Mouse (Mus musculus): Measurements from ENCODE around the gene Fdps. TPM values are rescaled to one million over a fixed set of nuclear protein-coding genes. Genes with fewer than 3 reads are reported as not detected.

Fdps gene
- polyA plus RNA-seq, 1 experiment from 2014 or later: 247 TPM

- H3K27ac ChIP-seq: no peak overlapping the region
- H3K4me1 ChIP-seq (replicated peaks): peaks cover 7% of the 10 kb centered on the region
- peak overlapping the region; percentile 59 for H3K4me2 ChIP-seq
- peaks cover 27% of the 10 kb centered on the region for H3K27me3 ChIP-seq
- no peak overlapping the region for H3K9ac ChIP-seq (replicated peaks)
- WGBS: 59% methylated on average over 4 of the region's 4 CpGs
- peak overlapping the region; percentile 36 for H3K4me3 ChIP-seq (replicated peaks)
- H3K9me3 ChIP-seq: no peaks in the 10 kb centered on the region
- ATAC-seq (ENCODE audit: insufficient number of reproducible peaks, insufficient read depth, low FRiP score, low TSS enrichment, low read depth): no peak
- H3K36me3 ChIP-seq: no peaks in the 10 kb centered on the region
Observed at GRCm38 (mm10) chr3:89131816-89132215, 30.1 kb upstream of the Fdps start.

DNA sequence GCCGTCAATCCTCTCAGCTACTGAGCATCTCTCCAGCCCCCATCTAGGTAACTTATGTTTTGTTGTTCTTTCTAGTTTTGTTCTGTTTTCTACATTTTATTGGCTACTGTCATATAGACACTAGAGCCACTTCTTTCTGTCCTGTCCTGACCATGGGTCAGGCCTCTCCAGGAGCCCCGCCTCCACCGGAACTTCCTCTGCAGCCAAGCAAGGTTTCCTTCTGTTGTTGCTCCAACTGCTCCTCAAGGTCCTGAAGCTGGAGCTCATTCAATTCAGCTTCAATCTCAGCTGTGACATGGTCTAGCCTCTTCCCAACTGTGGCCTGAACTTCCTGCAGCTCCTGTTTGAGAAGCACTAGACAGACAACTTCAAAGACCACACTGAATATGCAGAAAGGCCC is 28.1 kb upstream of the Fdps start:
- no peak overlapping the region for H3K27ac ChIP-seq
- H3K4me1 ChIP-seq (replicated peaks): peaks cover 7% of the 10 kb centered on the region
- H3K9me3 ChIP-seq: no peaks in the 10 kb centered on the region
- WGBS: 96% methylated on average over 3 of the region's 3 CpGs
- H3K36me3 ChIP-seq: no peaks in the 10 kb centered on the region
- H3K9ac ChIP-seq (replicated peaks): no peak overlapping the region
- H3K4me3 ChIP-seq (replicated peaks): no peak overlapping the region
- peaks cover 23% of the 10 kb centered on the region for H3K27me3 ChIP-seq
- ATAC-seq (ENCODE audit: insufficient number of reproducible peaks, insufficient read depth, low FRiP score, low TSS enrichment, low read depth): no peak
- H3K4me2 ChIP-seq: no peak overlapping the region

- Histone ChIP-seq H3K27ac (no peak overlapping the region), H3K9me3 (no peaks in the 10 kb centered on the region), H3K27me3 (no peaks in the 10 kb centered on the region), H3K4me3 (replicated peaks) (no peak overlapping the region), H3K4me1 (replicated peaks) (no peaks in the 10 kb centered on the region), H3K36me3 (no peaks in the 10 kb centered on the region), H3K9ac (replicated peaks) (no peak overlapping the region), H3K4me2 (no peak overlapping the region)
- WGBS: 93% methylated on average over 3 of the region's 3 CpGs
- ATAC-seq (ENCODE audit: insufficient number of reproducible peaks, insufficient read depth, low FRiP score, low TSS enrichment, low read depth): no peak
Observed at GRCm38 (mm10) chr3:89125981-89126380, 24.2 kb upstream of the Fdps start.

DNA sequence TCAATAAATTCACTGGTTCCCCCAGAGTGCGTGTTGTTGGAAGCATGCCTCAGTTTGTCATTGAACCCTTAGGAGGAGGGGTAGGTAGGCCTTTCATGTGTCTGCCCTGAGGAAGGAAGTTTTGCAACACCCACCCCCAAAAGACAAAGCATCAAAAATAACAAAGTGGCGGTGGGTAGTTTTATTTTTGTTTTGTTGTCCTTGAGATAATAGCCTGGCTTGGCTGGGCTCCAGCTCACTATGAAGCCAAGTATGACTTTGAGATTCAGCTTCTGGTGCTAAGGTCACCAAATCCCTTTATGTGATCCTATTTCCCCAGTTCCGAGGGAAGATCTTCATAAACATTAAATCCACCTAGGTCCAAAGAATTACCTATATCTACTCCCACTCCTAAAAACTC is 22.5 kb upstream of the Fdps start:
- Histone ChIP-seq H3K4me3 (replicated peaks) (no peak overlapping the region), H3K9ac (replicated peaks) (no peak overlapping the region), H3K9me3 (no peaks in the 10 kb centered on the region), H3K27ac (no peak overlapping the region), H3K27me3 (no peaks in the 10 kb centered on the region), H3K4me2 (no peak overlapping the region), H3K4me1 (replicated peaks) (no peaks in the 10 kb centered on the region), H3K36me3 (no peaks in the 10 kb centered on the region)
- ATAC-seq (ENCODE audit: insufficient number of reproducible peaks, insufficient read depth, low FRiP score, low TSS enrichment, low read depth): no peak
- 79% methylated on average over 3 of the region's 3 CpGs for WGBS

DNA sequence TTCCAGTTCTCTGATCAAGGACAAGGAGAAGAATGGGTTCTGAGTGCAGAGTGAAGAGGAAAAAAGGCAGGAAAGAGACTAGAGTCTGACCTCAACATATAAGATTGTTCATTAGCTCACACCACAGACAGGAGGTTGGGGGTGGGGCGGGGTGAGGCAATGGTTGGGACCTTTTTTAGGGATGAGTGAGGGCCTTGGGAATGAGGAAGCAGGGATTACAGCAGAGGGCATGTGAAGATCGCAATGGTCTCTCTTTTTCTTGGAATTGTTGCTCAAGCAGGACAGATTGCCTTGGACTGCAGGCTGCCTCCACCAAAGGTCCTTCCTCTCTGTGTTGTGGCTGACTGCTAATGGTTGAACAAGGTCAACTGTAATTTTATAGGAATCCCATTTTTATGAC is 21.6 kb upstream of the Fdps start:
- no peaks in the 10 kb centered on the region for H3K4me1 ChIP-seq (replicated peaks)
- no peaks in the 10 kb centered on the region for H3K36me3 ChIP-seq
- H3K9ac ChIP-seq (replicated peaks): no peak overlapping the region
- no peak overlapping the region for H3K4me3 ChIP-seq (replicated peaks)
- no peak overlapping the region for H3K27ac ChIP-seq
- no peaks in the 10 kb centered on the region for H3K9me3 ChIP-seq
- WGBS: 74% methylated on average over 2 of the region's 2 CpGs
- H3K4me2 ChIP-seq: no peak overlapping the region
- ATAC-seq (ENCODE audit: insufficient number of reproducible peaks, insufficient read depth, low FRiP score, low TSS enrichment, low read depth): no peak
- H3K27me3 ChIP-seq: no peaks in the 10 kb centered on the region

- Histone ChIP-seq H3K27ac (no peak overlapping the region), H3K36me3 (no peaks in the 10 kb centered on the region), H3K4me1 (replicated peaks) (no peaks in the 10 kb centered on the region), H3K27me3 (no peaks in the 10 kb centered on the region), H3K4me3 (replicated peaks) (no peak overlapping the region), H3K9me3 (no peaks in the 10 kb centered on the region), H3K9ac (replicated peaks) (no peak overlapping the region), H3K4me2 (no peak overlapping the region)
- no peak for ATAC-seq (ENCODE audit: insufficient number of reproducible peaks, insufficient read depth, low FRiP score, low TSS enrichment, low read depth)
- 5% methylated on average over 2 of the region's 2 CpGs for WGBS
Observed at GRCm38 (mm10) chr3:89115522-89115921, 13.8 kb upstream of the Fdps start.

- no peaks in the 10 kb centered on the region for H3K36me3 ChIP-seq
- no peak for ATAC-seq (ENCODE audit: insufficient number of reproducible peaks, insufficient read depth, low FRiP score, low TSS enrichment, low read depth)
- no peak overlapping the region for H3K4me3 ChIP-seq (replicated peaks)
- no peaks in the 10 kb centered on the region for H3K27me3 ChIP-seq
- no peaks in the 10 kb centered on the region for H3K4me1 ChIP-seq (replicated peaks)
- H3K9ac ChIP-seq (replicated peaks): no peak overlapping the region
- 89% methylated on average over 4 of the region's 4 CpGs for WGBS
- no peak overlapping the region for H3K27ac ChIP-seq
- H3K9me3 ChIP-seq: no peaks in the 10 kb centered on the region
- H3K4me2 ChIP-seq: no peak overlapping the region
Observed at GRCm38 (mm10) chr3:89113058-89113457, 11.3 kb upstream of the Fdps start.

- no peaks in the 10 kb centered on the region for H3K9me3 ChIP-seq
- H3K4me2 ChIP-seq: no peak overlapping the region
- no peak overlapping the region for H3K9ac ChIP-seq (replicated peaks)
- WGBS: 68% methylated on average over 1 of the region's 1 CpGs
- H3K36me3 ChIP-seq: no peaks in the 10 kb centered on the region
- no peaks in the 10 kb centered on the region for H3K27me3 ChIP-seq
- H3K4me3 ChIP-seq (replicated peaks): no peak overlapping the region
- no peak for ATAC-seq (ENCODE audit: insufficient number of reproducible peaks, insufficient read depth, low FRiP score, low TSS enrichment, low read depth)
- H3K4me1 ChIP-seq (replicated peaks): no peaks in the 10 kb centered on the region
- H3K27ac ChIP-seq: no peak overlapping the region
Observed at GRCm38 (mm10) chr3:89108146-89108545, 6.4 kb upstream of the Fdps start.

- 70% methylated on average over 3 of the region's 3 CpGs for WGBS
Observed at GRCm38 (mm10) chr3:89107545-89107944, 5.8 kb upstream of the Fdps start.

GRCm38 (mm10) chr3:89106881-89107280 is 5.1 kb upstream of the Fdps start:
- no peak for ATAC-seq (ENCODE audit: insufficient number of reproducible peaks, insufficient read depth, low FRiP score, low TSS enrichment, low read depth)
- no peak overlapping the region for H3K9ac ChIP-seq (replicated peaks)
- H3K4me1 ChIP-seq (replicated peaks): no peaks in the 10 kb centered on the region
- no peaks in the 10 kb centered on the region for H3K9me3 ChIP-seq
- H3K4me2 ChIP-seq: no peak overlapping the region
- H3K4me3 ChIP-seq (replicated peaks): no peak overlapping the region
- no peaks in the 10 kb centered on the region for H3K36me3 ChIP-seq
- no peak overlapping the region for H3K27ac ChIP-seq
- H3K27me3 ChIP-seq: no peaks in the 10 kb centered on the region

More at GRCm38 (mm10) chr3:89107545-89107944, 5.8 kb upstream of the Fdps start:
- H3K9ac ChIP-seq (replicated peaks): no peak overlapping the region
- no peaks in the 10 kb centered on the region for H3K9me3 ChIP-seq
- no peak overlapping the region for H3K4me2 ChIP-seq
- H3K4me1 ChIP-seq (replicated peaks): no peaks in the 10 kb centered on the region
- ATAC-seq (ENCODE audit: insufficient number of reproducible peaks, insufficient read depth, low FRiP score, low TSS enrichment, low read depth): no peak
- H3K27me3 ChIP-seq: no peaks in the 10 kb centered on the region
- H3K4me3 ChIP-seq (replicated peaks): no peak overlapping the region
- no peaks in the 10 kb centered on the region for H3K36me3 ChIP-seq
- H3K27ac ChIP-seq: no peak overlapping the region

DNA sequence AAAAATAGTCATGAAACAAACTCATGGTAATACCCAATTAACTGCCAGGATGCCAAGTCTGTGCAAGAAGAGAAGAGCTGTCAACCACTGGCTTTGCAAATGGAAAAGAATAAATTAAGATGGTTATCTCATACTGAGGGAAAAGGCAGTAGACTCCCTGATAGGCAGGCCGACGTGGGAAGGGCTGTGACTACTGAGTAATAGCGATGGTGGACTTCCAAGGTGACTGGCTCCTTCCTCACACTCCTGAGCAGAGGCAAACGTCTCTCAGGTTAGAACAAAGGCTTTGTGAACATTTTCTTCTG is 1.5 kb upstream of the Fdps start:
- ATAC-seq (ENCODE audit: insufficient number of reproducible peaks, insufficient read depth, low FRiP score, low TSS enrichment, low read depth): no peak
- Histone ChIP-seq H3K4me1 (replicated peaks) (peaks cover 22% of the 10 kb centered on the region), H3K4me2 (no peak overlapping the region), H3K27ac (no peak overlapping the region), H3K9me3 (no peaks in the 10 kb centered on the region), H3K9ac (replicated peaks) (no peak overlapping the region), H3K36me3 (peaks cover 15% of the 10 kb centered on the region), H3K4me3 (replicated peaks) (no peak overlapping the region), H3K27me3 (no peaks in the 10 kb centered on the region)
- 83% methylated on average over 4 of the region's 4 CpGs for WGBS

DNA sequence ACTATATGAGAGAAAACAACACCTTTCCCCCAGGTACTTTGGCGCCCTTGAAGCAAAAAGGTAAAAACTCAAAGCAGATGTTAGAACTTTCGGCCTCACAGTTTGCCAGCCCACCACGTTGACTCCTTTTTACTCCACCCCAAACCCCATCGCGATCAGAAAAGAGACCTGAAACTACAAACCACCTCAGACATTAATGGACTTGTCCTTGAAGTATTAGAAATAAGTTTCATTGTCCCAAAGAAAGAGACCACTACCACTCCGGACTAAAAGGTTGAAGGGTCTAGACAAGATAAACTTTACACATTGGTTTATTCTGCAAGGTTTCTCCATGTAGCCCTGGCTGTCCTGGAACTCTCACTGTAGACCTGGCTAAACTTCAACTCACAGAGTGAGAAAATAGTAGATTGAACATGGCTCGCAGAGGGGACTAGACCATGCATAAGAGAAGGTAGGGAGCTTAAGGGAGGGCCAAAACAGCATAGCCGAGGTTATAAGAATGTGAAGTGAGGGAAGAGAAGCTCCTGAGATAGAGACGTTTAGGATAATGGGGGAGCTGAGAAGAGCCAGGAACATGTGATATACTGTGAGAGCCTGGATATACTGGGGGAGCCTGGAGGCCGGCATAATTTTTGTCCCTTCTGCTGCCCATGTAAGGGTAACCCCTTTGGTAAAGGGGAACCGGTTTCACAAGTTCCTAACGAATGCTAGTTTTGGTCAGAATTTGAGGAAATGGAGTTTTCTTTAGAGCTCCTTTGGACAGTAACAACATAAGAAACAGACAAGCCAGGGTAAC is 934 bp upstream of the Fdps start:
- peak overlapping the region; percentile 64; the same call in 1 of the 2 replicates for H3K27ac ChIP-seq
- H3K9me3 ChIP-seq: no peaks in the 10 kb centered on the region
- peaks cover 21% of the 10 kb centered on the region for H3K36me3 ChIP-seq
- no peak for ATAC-seq (ENCODE audit: insufficient number of reproducible peaks, insufficient read depth, low FRiP score, low TSS enrichment, low read depth)
- 61% methylated on average over 12 of the region's 12 CpGs for WGBS
- peaks cover 22% of the 10 kb centered on the region for H3K4me1 ChIP-seq (replicated peaks)
- H3K9ac ChIP-seq (replicated peaks): no peak overlapping the region
- no peaks in the 10 kb centered on the region for H3K27me3 ChIP-seq
- H3K4me3 ChIP-seq (replicated peaks): peak overlapping the region; percentile 76; the same call in 1 of the 2 replicates
- peak overlapping the region; percentile 92 for H3K4me2 ChIP-seq

Data from limb, embryonic 12.5 days (tissue).